Mouse (Mus musculus) G1E-ER4 (cell line): ENCODE measurements around the gene Ercc4. TPM values are rescaled to one million over a fixed set of nuclear protein-coding genes. Genes with fewer than 3 reads are reported as not detected.

Experiments
- GATA1 ChIP-seq: IDR thresholded peaks from one replicate; pipeline ENCODE4 v1.8.0; 2012; ENCODE audit warnings: low read length, inconsistent platforms
- polyA plus RNA-seq: library from polyadenylated mRNA; stranded (reverse); fragments of >175 nt; gene quantifications from 2 replicates; pipeline ENCODE4 v1.2.3, GENCODE M21; 2012

Ercc4 gene
- 6.8 and 8.8 TPM in 2 replicates for polyA plus RNA-seq

GRCm38 (mm10) chr16:13109156-13109989, at the start of gene Ercc4:
TSS of gene Ercc4 (plus strand) at chr16:13109684.
- TF ChIP-seq GATA1 = no peak

GRCm38 (mm10) chr16:13061113-13061512, 48.4 kb upstream of the Ercc4 start:
- TF ChIP-seq GATA1 = no peak

GRCm38 (mm10) chr16:13074176-13074575, 35.3 kb upstream of the Ercc4 start:
- TF ChIP-seq GATA1 = no peak

- no peak for TF ChIP-seq GATA1
Measured at GRCm38 (mm10) chr16:13080161-13080560, 29.3 kb upstream of the Ercc4 start.

GRCm38 (mm10) chr16:13083155-13083798, 26.2 kb upstream of the Ercc4 start:
- TF ChIP-seq GATA1 = no peak

GRCm38 (mm10) chr16:13108356-13108755, 1.1 kb upstream of the Ercc4 start:
- no peak for TF ChIP-seq GATA1

- no peak for TF ChIP-seq GATA1
Measured at GRCm38 (mm10) chr16:13109990-13110595, 609 bp downstream of the Ercc4 start.

- no peak for TF ChIP-seq GATA1
Measured at GRCm38 (mm10) chr16:13114821-13115220, 5.3 kb downstream of the Ercc4 start.

GRCm38 (mm10) chr16:13117299-13117966, 7.9 kb downstream of the Ercc4 start:
- TF ChIP-seq GATA1 = no peak

GRCm38 (mm10) chr16:13117967-13118430, 8.5 kb downstream of the Ercc4 start:
- TF ChIP-seq GATA1 = no peak

GRCm38 (mm10) chr16:13118754-13119294, 9.3 kb downstream of the Ercc4 start:
- TF ChIP-seq GATA1 = no peak

GRCm38 (mm10) chr16:13119641-13120350, 10.3 kb downstream of the Ercc4 start:
- TF ChIP-seq GATA1 = no peak

- TF ChIP-seq GATA1 = no peak
Measured at GRCm38 (mm10) chr16:13125357-13125756, 15.9 kb downstream of the Ercc4 start.

GRCm38 (mm10) chr16:13127566-13127965, 18.1 kb downstream of the Ercc4 start:
- no peak for TF ChIP-seq GATA1

GRCm38 (mm10) chr16:13130412-13130811, 20.9 kb downstream of the Ercc4 start:
- no peak for TF ChIP-seq GATA1
